Mouse (Mus musculus) neural tube, embryonic 14.5 days (tissue): ENCODE results near the gene Tubg2. TPM values are rescaled to one million over a fixed set of nuclear protein-coding genes. Genes with fewer than 3 reads are reported as not detected.

Experiments used
- ATAC-seq: fragments of 200-750 bp; cut with Nextera tagmentation; 2 replicates; pipeline ENCODE4 v1.8.0; 2017; ENCODE audit warnings: low read depth, mild to moderate bottlenecking, moderate TSS enrichment, moderate library complexity
- H3K27ac ChIP-seq: fragments of 300-500 bp; sonication (generic); 2 replicates; pipeline ENCODE4 v1.5.1; 2014; ENCODE audit warnings: low read depth, mild to moderate bottlenecking, control low read depth, low read length, moderate library complexity, mixed read lengths
- H3K27me3 ChIP-seq: fragments of 300-500 bp; sonication (generic); 2 replicates; pipeline ENCODE4 v1.6.1; 2014; ENCODE audit warnings: low read length; ENCODE audit not compliant: control insufficient read depth, insufficient read depth
- H3K36me3 ChIP-seq: fragments of 300-500 bp; sonication (generic); 2 replicates; pipeline ENCODE4 v1.6.1; 2014; ENCODE audit warnings: low read length, mixed read lengths; ENCODE audit not compliant: control insufficient read depth, insufficient read depth
- H3K4me1 ChIP-seq: fragments of 300-500 bp; sonication (generic); 2 replicates; pipeline ENCODE4 v1.6.1; 2014; ENCODE audit warnings: low read length; ENCODE audit not compliant: control insufficient read depth, insufficient read depth
- H3K4me2 ChIP-seq: fragments of 300-500 bp; sonication (generic); 2 replicates; pipeline ENCODE4 v1.6.1; 2014; ENCODE audit warnings: mild to moderate bottlenecking, low read depth, low read length, control low read depth
- H3K4me3 ChIP-seq: fragments of 300-500 bp; sonication (generic); 2 replicates; pipeline ENCODE4 v1.5.1; 2014; ENCODE audit warnings: low read depth, low read length, control low read depth, mixed read lengths
- H3K9ac ChIP-seq: fragments of 300-500 bp; sonication (generic); replicated peaks from 2 replicates; pipeline ENCODE4 v1.6.1; 2014; ENCODE audit warnings: low read depth, mild to moderate bottlenecking, control low read depth, low read length, mixed read lengths
- H3K9me3 ChIP-seq: fragments of 300-500 bp; sonication (generic); 2 replicates; pipeline ENCODE4 v1.6.1; 2016; ENCODE audit warnings: low read length; ENCODE audit not compliant: control insufficient read depth
- WGBS: fragments of 180-500 bp; shearing (Covaris S2); extraction: QIAGEN DNeasy Blood & Tissue Kit; methylation state at CpG from one replicate; pipeline ENCODE4 v1.1.7; 2014; 5-methylcytosine and 5-hydroxymethylcytosine counted together
- polyA plus RNA-seq: library from polyadenylated mRNA; unstranded; fragments of >200 nt; fragmentation: Nextera tagmentation; extraction: Ambion mirVana; gene quantifications from 2 replicates; pipeline ENCODE4 v1.2.1, GENCODE M21; 2014

The Tubg2 gene
- polyA plus RNA-seq, 1 experiment from 2014 or later = 62.6 TPM

GRCm38 (mm10) chr11:101172434-101172815, 16.7 kb downstream of the Tubg2 start:
- Histone ChIP-seq H3K27me3 (peaks cover 16% of the 10 kb centered on the region), H3K4me3 (peak overlapping the region; percentile 50), H3K36me3 (peaks cover 4% of the 10 kb centered on the region), H3K9me3 (no peaks in the 10 kb centered on the region), H3K4me2 (peak overlapping the region; percentile 87), H3K9ac (peak overlapping the region; percentile 63), H3K4me1 (peaks cover 52% of the 10 kb centered on the region), H3K27ac (peak overlapping the region; percentile 82)
- no peak for ATAC-seq
- WGBS = 14% methylated on average over 5 of the region's 5 CpGs

DNA sequence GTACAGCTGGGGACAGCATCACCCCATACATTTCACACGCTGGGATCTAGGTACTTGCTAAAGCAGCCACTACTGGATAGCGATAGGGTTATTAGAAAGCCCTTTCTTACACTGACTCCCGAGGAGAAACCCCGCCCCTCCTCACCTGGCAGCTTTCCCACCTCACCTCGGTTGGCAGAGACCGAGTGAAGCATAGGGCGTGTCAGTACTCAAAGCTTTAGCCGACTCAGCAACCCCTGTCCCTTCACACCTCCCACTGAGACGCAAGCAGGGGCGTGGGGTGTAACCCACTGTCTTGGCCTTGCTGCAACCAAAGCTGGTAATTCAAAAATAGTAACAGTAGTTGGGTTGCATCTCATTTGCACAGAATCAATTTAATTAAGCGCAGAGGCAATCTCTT, 17.4 kb downstream of the Tubg2 start:
- Histone ChIP-seq H3K4me3 (0 out of 2 replicates have a peak overlapping the region, but pooled peaks have one; percentile 22), H3K9ac (no peak overlapping the region), H3K4me2 (peak overlapping the region; percentile 59; the same call in 1 of the 2 replicates), H3K27me3 (peaks cover 17% of the 10 kb centered on the region), H3K27ac (no peak overlapping the region; the same call in 1 of the 2 replicates), H3K36me3 (no peaks in the 10 kb centered on the region), H3K4me1 (peaks cover 55% of the 10 kb centered on the region), H3K9me3 (no peaks in the 10 kb centered on the region)
- ATAC-seq = no peak
- WGBS = 6% methylated on average over 11 of the region's 11 CpGs

DNA sequence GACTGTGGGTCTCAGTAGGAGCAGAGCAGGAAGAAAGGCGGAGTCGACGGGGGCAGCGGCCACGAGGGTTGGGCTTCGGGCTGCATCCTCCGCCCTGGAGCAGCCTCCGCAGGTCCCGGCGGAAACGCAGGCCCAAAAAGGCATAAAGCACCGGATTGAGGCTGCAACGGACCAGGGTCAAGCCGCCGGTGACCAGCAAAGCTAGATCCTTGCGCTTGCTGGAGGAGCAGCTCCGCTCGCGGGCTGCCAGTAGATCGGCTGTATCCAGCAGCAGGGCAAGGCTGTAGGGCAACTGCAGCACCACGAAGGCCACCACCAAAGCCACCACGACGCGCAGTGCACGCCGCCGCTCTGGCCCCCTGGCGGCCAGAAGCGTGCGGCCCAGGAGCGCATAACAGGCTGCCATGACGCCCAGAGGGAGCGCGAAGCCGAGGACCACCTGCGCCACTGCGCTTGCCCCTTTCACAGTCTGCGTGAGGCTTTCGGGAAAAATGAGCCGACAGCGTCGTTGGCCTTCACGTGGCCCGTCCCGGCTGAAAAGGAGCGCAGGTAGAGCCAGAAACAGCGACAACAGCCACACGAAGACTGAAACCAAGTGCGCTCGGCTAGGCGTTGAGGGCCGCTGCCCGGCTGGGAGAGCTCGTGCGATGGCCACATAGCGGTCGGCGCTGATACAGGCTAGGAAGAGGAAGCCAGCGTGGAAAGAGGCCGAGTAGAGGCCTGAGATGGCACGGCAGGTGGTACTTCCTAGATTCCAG, 18.1 kb downstream of the Tubg2 start:
- H3K27ac ChIP-seq = peak overlapping the region; percentile 57

DNA sequence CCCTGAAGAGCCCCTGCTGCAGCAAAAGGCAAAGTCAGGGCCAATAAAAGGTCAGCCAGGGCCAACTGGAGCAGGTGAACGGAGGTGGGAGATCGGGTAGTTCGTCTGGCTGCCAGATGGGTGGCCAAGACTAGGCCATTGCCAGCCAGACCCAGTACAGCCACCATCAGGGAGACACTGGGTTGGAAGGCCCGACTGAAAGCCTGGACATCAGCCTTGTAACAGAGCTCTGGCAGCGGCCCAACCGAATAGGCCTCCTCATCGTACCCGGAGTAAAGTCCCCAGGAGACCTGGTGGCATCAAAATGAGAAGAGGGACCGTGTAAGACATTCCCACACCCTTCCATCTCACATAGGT, 18.7 kb downstream of the Tubg2 start:
- Histone ChIP-seq H3K27ac (peak overlapping the region; percentile 57; the same call in 1 of the 2 replicates), H3K9me3 (no peaks in the 10 kb centered on the region), H3K27me3 (peaks cover 13% of the 10 kb centered on the region), H3K4me3 (peak overlapping the region; percentile 22; the same call in 1 of the 2 replicates), H3K36me3 (no peaks in the 10 kb centered on the region), H3K9ac (peak overlapping the region; percentile 51), H3K4me1 (peaks cover 51% of the 10 kb centered on the region), H3K4me2 (peak overlapping the region; percentile 59)
- 35% methylated on average over 9 of the region's 9 CpGs for WGBS
- ATAC-seq = no peak

More for the DNA sequence above, 18.1 kb downstream of the Tubg2 start:
- under 1% methylated on average over 61 of the region's 61 CpGs for WGBS
- Histone ChIP-seq H3K4me3 (peak overlapping the region; percentile 22; the same call in 1 of the 2 replicates), H3K4me1 (peaks cover 55% of the 10 kb centered on the region), H3K36me3 (no peaks in the 10 kb centered on the region), H3K9ac (peak overlapping the region; percentile 51), H3K9me3 (no peaks in the 10 kb centered on the region), H3K27me3 (peaks cover 16% of the 10 kb centered on the region), H3K4me2 (peak overlapping the region; percentile 59)
- ATAC-seq = peak; percentile 38; the same call in 1 of the 2 replicates

GRCm38 (mm10) chr11:101174851-101175628, 19.3 kb downstream of the Tubg2 start, which contains the start of gene Ccr10:
TSS of gene Ccr10 (minus strand) at chr11:101175443.
- peak within 1 kb of the TSS; percentile 59 for H3K4me2 ChIP-seq
- no peaks in the 10 kb centered on the region for H3K36me3 ChIP-seq
- no peaks in the 10 kb centered on the region for H3K9me3 ChIP-seq
- 14% methylated on average over 14 of the region's 14 CpGs for WGBS
- peaks cover 13% of the 10 kb centered on the region for H3K27me3 ChIP-seq
- peak within 1 kb of the TSS; percentile 54 for H3K9ac ChIP-seq
- peaks cover 45% of the 10 kb centered on the region for H3K4me1 ChIP-seq
- peak within 1 kb of the TSS; percentile 72 for H3K27ac ChIP-seq
- no peak for ATAC-seq
- H3K4me3 ChIP-seq = peak within 1 kb of the TSS; percentile 36

GRCm38 (mm10) chr11:101175636-101176116, 20.0 kb downstream of the Tubg2 start:
- H3K27me3 ChIP-seq = peaks cover 13% of the 10 kb centered on the region
- H3K4me1 ChIP-seq = peaks cover 39% of the 10 kb centered on the region; the same call in 1 of the 2 replicates
- H3K9ac ChIP-seq = peak overlapping the region; percentile 54; the same call in 1 of the 2 replicates

GRCm38 (mm10) chr11:101176117-101176691, 20.5 kb downstream of the Tubg2 start:
- Histone ChIP-seq H3K4me1 (peaks cover 39% of the 10 kb centered on the region; the same call in 1 of the 2 replicates), H3K4me3 (peak overlapping the region; percentile 36), H3K27ac (peak overlapping the region; percentile 72), H3K9me3 (no peaks in the 10 kb centered on the region), H3K4me2 (peak overlapping the region; percentile 58), H3K36me3 (no peaks in the 10 kb centered on the region), H3K9ac (peak overlapping the region; percentile 54), H3K27me3 (peaks cover 13% of the 10 kb centered on the region)
- WGBS = under 1% methylated on average over 25 of the region's 25 CpGs
- no peak for ATAC-seq

More at GRCm38 (mm10) chr11:101175636-101176116, 20.0 kb downstream of the Tubg2 start:
- no peaks in the 10 kb centered on the region for H3K36me3 ChIP-seq
- no peaks in the 10 kb centered on the region for H3K9me3 ChIP-seq
- WGBS = 8% methylated on average over 11 of the region's 11 CpGs
- no peak for ATAC-seq
- no peak overlapping the region for H3K27ac ChIP-seq
- peak overlapping the region; percentile 36 for H3K4me3 ChIP-seq
- peak overlapping the region; percentile 58 for H3K4me2 ChIP-seq

DNA sequence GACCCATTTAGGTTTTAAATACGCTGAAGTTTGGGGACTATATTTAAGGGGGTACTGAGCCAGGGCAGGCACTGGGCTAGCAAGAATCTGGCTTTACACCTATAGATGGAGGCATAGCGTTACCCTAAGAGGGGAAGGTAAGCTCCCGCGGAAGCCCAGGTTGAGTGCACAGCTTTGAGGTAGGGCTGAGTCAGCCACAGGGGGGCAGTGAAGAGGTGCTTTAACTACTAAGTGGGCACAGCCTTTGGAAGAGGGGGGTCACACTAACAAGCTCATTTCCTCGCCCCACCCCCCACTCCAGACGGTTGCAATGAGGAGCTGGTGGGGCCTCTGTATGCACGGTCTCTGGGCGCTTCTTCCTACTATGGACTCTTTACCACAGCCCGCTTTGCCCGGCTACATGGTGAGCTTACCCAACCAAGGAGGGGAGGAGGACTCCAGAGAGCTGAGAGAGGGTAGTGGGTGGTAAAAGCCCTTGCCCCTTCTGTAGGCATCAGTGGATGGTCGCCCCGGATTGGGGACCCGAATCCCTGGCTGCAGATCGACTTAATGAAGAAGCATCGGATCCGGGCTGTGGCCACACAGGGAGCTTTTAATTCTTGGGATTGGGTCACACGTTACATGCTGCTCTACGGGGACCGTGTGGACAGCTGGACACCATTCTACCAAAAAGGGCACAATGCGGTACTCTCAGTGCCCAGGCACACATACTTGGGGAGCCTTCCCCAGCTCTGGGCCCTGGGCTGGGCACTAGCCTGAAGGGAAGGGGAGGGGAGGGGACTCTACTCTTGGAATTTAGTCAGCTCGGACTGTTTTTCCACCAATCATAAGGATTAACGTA, 21.4 kb downstream of the Tubg2 start:
- H3K27ac ChIP-seq = no peak overlapping the region; the same call in 1 of the 2 replicates
- H3K4me3 ChIP-seq = peak overlapping the region; percentile 36
- peak overlapping the region; percentile 54; the same call in 1 of the 2 replicates for H3K9ac ChIP-seq
- WGBS = 24% methylated on average over 22 of the region's 22 CpGs
- H3K4me1 ChIP-seq = peaks cover 32% of the 10 kb centered on the region; the same call in 1 of the 2 replicates
- H3K36me3 ChIP-seq = no peaks in the 10 kb centered on the region
- H3K9me3 ChIP-seq = no peaks in the 10 kb centered on the region
- H3K4me2 ChIP-seq = peak overlapping the region; percentile 58
- H3K27me3 ChIP-seq = peaks cover 13% of the 10 kb centered on the region
- ATAC-seq = no peak
